Mouse (Mus musculus): Measurements from ENCODE around the gene Zbtb24. TPM values are rescaled to one million over a fixed set of nuclear protein-coding genes. Genes with fewer than 3 reads are reported as not detected.

Gene Zbtb24
- polyA plus RNA-seq, 1 experiment from 2014 or later = 23.5 TPM

DNA sequence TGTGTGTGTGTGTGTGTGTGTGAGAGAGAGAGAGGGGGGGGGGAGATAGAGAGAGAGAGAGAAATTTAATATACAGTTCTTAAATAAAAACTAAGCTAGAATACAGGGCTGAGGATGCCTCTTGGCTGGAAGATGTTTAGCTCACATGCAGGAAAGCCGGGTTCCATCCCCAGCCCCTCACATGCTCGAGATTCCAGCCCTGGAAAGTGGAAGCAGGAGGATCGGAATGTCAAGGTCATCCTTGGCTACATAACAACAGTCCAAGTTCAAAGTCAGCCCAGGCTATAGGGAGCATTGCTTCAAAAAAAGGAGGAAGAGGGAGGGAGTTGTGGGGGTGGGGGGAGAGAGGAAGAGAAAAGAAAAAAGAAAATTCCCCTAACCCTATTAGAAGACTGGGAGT is 15.0 kb upstream of the Zbtb24 start:
- ATAC-seq (ENCODE audit: low FRiP score, low read depth) = no peak
- H3K4me2 ChIP-seq (replicated peaks) = no peak overlapping the region
- H3K27ac ChIP-seq (replicated peaks) = no peak overlapping the region
- peaks cover 13% of the 10 kb centered on the region for H3K27me3 ChIP-seq
- no peaks in the 10 kb centered on the region for H3K4me1 ChIP-seq
- no peak overlapping the region for H3K4me3 ChIP-seq
- H3K36me3 ChIP-seq = no peaks in the 10 kb centered on the region
- WGBS = 41% methylated on average over 3 of the region's 3 CpGs
- no peak overlapping the region for H3K9ac ChIP-seq (replicated peaks)
- H3K9me3 ChIP-seq = no peaks in the 10 kb centered on the region

DNA sequence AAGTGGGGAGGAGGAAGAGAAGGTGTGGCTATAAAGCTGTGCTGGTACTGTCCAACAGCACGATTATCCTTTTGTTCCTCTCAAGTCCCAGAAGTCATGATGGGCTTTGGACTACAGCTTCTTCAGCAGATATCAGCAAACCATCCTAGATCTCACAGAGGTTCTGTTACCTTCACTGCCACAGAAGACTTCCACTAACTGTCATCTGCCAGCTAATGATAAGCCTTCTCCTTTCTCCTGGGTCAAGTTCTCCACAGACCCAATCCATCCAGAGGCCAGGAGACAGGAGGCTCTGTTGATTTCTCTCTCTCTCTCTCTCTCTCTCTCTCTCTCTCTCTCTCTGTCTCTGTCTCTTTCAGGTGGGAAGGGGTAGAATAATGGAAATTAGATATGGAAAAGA is 2.0 kb upstream of the Zbtb24 start:
- 87% methylated on average over 1 of the region's 1 CpGs for WGBS
- ATAC-seq (ENCODE audit: low FRiP score, low read depth) = no peak
- peaks cover 16% of the 10 kb centered on the region for H3K4me1 ChIP-seq

GRCm38 (mm10) chr10:41449684-41450083 is 499 bp upstream of the Zbtb24 start:
- H3K4me1 ChIP-seq = peaks cover 21% of the 10 kb centered on the region
- H3K9me3 ChIP-seq = no peaks in the 10 kb centered on the region
- peak overlapping the region; percentile 92 for H3K4me3 ChIP-seq
- H3K36me3 ChIP-seq = peaks cover 8% of the 10 kb centered on the region; the same call in 1 of the 2 replicates
- WGBS = 12% methylated on average over 14 of the region's 14 CpGs
- H3K27me3 ChIP-seq = no peaks in the 10 kb centered on the region
- ATAC-seq (ENCODE audit: low FRiP score, low read depth) = peak; percentile 66
- H3K27ac ChIP-seq (replicated peaks) = peak overlapping the region; percentile 50
- peak overlapping the region; percentile 78 for H3K9ac ChIP-seq (replicated peaks)
- H3K4me2 ChIP-seq (replicated peaks) = peak overlapping the region; percentile 62

More for the DNA sequence above, 2.0 kb upstream of the Zbtb24 start:
- H3K9ac ChIP-seq (replicated peaks) = no peak overlapping the region
- peaks cover 8% of the 10 kb centered on the region; the same call in 1 of the 2 replicates for H3K36me3 ChIP-seq
- H3K9me3 ChIP-seq = no peaks in the 10 kb centered on the region
- H3K27ac ChIP-seq (replicated peaks) = no peak overlapping the region
- no peak overlapping the region for H3K4me3 ChIP-seq
- no peak overlapping the region for H3K4me2 ChIP-seq (replicated peaks)
- H3K27me3 ChIP-seq = no peaks in the 10 kb centered on the region

GRCm38 (mm10) chr10:41450780-41451522 is 768 bp downstream of the Zbtb24 start:
- no peaks in the 10 kb centered on the region for H3K9me3 ChIP-seq
- peak overlapping the region; percentile 62 for H3K4me2 ChIP-seq (replicated peaks)
- H3K36me3 ChIP-seq = peaks cover 20% of the 10 kb centered on the region
- H3K4me1 ChIP-seq = peaks cover 21% of the 10 kb centered on the region
- peak overlapping the region; percentile 92 for H3K4me3 ChIP-seq
- H3K27ac ChIP-seq (replicated peaks) = no peak overlapping the region
- peak overlapping the region; percentile 78 for H3K9ac ChIP-seq (replicated peaks)
- ATAC-seq (ENCODE audit: low FRiP score, low read depth) = peak; percentile 5
- WGBS = 58% methylated on average over 18 of the region's 18 CpGs
- no peaks in the 10 kb centered on the region for H3K27me3 ChIP-seq

DNA sequence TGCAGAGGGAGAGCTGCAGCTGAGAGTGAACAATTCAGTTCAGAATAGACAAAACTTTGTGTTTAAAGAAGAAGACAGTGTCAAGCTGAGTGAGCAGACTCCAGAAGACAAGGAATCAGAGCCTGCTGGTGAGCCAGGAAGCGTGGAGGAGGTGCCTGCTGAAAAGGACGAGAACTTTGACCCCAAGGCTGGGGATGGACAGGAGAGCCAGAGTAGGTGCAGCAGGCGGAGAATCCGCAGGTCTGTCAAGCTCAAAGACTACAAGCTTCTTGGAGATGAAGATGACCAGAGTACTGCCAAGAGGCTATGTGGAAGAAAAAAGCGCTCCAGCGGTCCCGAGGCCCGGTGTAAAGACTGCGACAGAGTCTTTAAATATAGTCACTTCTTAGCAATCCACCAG is 1.5 kb downstream of the Zbtb24 start:
- no peak for ATAC-seq (ENCODE audit: low FRiP score, low read depth)
- Histone ChIP-seq H3K36me3 (peaks cover 27% of the 10 kb centered on the region), H3K27ac (replicated peaks) (no peak overlapping the region)

DNA sequence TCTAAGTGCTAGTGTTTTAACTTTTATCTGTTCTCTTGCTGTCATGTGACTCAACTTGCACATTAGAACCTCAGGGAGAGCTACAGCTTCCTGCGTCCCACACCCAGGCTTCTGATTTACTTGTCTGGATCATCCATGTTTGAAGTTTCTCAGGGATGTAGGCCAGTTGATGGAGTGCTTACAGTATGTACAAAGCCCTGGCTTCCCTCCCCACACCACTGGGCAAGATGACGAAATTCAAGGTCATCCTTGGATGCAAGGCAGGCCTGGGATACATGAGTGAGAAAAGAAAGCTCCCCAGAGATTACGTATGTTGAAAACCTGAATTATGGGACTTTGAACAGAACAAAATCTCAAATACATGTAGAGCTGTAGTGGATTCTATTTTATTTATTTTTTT is 2.6 kb downstream of the Zbtb24 start:
- Histone ChIP-seq H3K4me3 (no peak overlapping the region), H3K9ac (replicated peaks) (no peak overlapping the region), H3K36me3 (peaks cover 35% of the 10 kb centered on the region), H3K4me2 (replicated peaks) (no peak overlapping the region), H3K9me3 (no peaks in the 10 kb centered on the region), H3K4me1 (peaks cover 21% of the 10 kb centered on the region), H3K27ac (replicated peaks) (no peak overlapping the region), H3K27me3 (no peaks in the 10 kb centered on the region)
- 90% methylated on average over 3 of the region's 3 CpGs for WGBS
- no peak for ATAC-seq (ENCODE audit: low FRiP score, low read depth)

More for the DNA sequence above, 1.5 kb downstream of the Zbtb24 start:
- H3K27me3 ChIP-seq = no peaks in the 10 kb centered on the region
- H3K4me1 ChIP-seq = peaks cover 21% of the 10 kb centered on the region
- no peak overlapping the region for H3K9ac ChIP-seq (replicated peaks)
- H3K9me3 ChIP-seq = no peaks in the 10 kb centered on the region
- WGBS = 94% methylated on average over 9 of the region's 9 CpGs
- no peak overlapping the region for H3K4me3 ChIP-seq
- peak overlapping the region; percentile 62; the same call in 1 of the 2 replicates for H3K4me2 ChIP-seq (replicated peaks)

DNA sequence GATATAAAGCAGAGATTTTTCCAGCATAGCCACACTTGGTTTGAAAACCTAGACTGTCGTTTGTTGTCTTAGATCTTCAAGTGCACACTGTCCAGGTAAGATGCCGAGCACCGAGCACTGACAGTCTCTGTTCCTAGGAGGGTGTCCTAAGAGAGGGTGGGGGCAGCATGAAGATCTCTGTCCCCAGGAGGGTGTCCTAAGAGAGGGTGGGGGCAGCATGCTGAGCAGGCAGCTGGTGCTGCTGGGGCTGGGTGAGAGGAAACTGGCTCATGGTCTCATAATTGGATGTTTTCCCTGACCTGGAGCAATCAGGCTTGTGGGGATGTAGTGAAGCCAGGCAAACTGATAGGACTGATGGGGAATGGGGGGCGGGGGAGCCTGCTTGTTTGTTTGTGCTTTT is 9.8 kb downstream of the Zbtb24 start:
- peaks cover 68% of the 10 kb centered on the region for H3K36me3 ChIP-seq

GRCm38 (mm10) chr10:41460501-41460900 is 10.3 kb downstream of the Zbtb24 start:
- H3K27ac ChIP-seq (replicated peaks) = 0 out of 2 replicates have a peak overlapping the region, but pooled peaks have one; percentile 15
- peaks cover 65% of the 10 kb centered on the region for H3K36me3 ChIP-seq
- no peak overlapping the region for H3K4me2 ChIP-seq (replicated peaks)
- no peaks in the 10 kb centered on the region for H3K9me3 ChIP-seq
- ATAC-seq (ENCODE audit: low FRiP score, low read depth) = no peak
- no peaks in the 10 kb centered on the region for H3K27me3 ChIP-seq
- H3K4me3 ChIP-seq = no peak overlapping the region
- H3K4me1 ChIP-seq = peaks cover 3% of the 10 kb centered on the region; the same call in 1 of the 2 replicates
- no peak overlapping the region; the same call in 1 of the 2 replicates for H3K9ac ChIP-seq (replicated peaks)
- 36% methylated on average over 2 of the region's 2 CpGs for WGBS

More for the DNA sequence above, 9.8 kb downstream of the Zbtb24 start:
- H3K9me3 ChIP-seq = no peaks in the 10 kb centered on the region
- 76% methylated on average over 4 of the region's 4 CpGs for WGBS
- no peak overlapping the region for H3K4me2 ChIP-seq (replicated peaks)
- no peak for ATAC-seq (ENCODE audit: low FRiP score, low read depth)
- no peak overlapping the region for H3K4me3 ChIP-seq
- H3K9ac ChIP-seq (replicated peaks) = no peak overlapping the region
- peaks cover 3% of the 10 kb centered on the region; the same call in 1 of the 2 replicates for H3K4me1 ChIP-seq
- no peak overlapping the region for H3K27ac ChIP-seq (replicated peaks)
- H3K27me3 ChIP-seq = no peaks in the 10 kb centered on the region

DNA sequence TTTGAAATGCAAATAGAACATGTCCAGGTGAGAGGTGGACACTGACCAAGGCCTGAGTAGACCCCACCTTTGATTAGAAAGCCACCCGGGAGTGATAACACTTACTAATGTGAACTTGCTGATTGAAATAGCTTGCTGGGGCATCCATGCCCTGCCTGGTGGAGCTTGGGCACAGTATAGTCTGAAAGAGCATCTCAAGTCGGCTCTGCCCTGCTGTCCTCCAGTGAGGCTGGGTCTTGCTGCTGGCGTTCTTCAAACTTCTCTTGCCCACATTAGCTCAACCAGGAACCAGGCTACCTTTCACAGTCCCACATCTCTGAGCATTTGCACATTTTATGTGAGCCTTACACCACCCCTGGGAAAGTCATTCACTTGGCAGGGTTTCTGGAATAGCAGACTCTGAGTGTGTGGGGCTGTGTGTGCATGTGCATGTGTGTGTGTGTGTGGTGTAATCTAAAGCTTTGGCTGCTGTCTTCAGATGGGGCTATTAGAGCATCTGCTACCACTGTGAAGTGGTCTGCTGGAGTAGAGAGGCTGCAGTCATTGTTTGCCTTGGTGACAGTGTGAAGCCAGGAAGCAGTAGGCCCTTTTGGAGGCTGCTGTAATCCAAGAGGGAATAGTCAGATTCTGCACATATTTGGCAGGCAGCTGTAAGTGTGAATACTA is 11.0 kb downstream of the Zbtb24 start:
- Histone ChIP-seq H3K27ac (replicated peaks) (0 out of 2 replicates have a peak overlapping the region, but pooled peaks have one; percentile 15), H3K9me3 (no peaks in the 10 kb centered on the region), H3K4me2 (replicated peaks) (no peak overlapping the region), H3K27me3 (no peaks in the 10 kb centered on the region), H3K4me3 (no peak overlapping the region), H3K9ac (replicated peaks) (no peak overlapping the region), H3K4me1 (peaks cover 3% of the 10 kb centered on the region; the same call in 1 of the 2 replicates), H3K36me3 (peaks cover 59% of the 10 kb centered on the region)
- ATAC-seq (ENCODE audit: low FRiP score, low read depth) = no peak
- WGBS = 90% methylated on average over 3 of the region's 3 CpGs

DNA sequence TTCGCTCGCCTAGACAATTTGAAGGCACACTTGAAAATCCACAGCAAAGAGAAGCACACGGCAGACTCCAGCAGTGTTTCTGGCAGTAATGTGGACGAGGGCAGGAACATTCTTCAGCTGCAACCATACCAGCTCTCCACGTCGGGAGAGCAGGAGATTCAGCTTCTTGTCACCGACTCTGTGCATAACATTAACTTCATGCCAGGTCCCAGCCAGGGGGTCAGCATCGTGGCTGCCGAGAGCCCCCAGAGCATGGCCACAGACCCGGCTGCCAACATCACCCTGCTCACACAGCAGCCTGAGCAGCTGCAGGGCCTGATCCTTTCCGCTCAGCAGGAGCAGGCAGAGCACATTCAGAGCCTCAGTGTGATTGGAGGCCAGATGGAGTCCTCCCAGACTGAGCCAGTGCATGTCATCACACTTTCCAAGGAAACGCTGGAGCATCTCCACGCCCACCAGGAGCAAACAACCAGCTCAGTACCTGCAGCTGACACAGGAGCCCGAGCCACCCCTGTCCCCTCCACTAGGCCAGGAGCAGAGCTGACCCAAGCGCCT is 14.3 kb downstream of the Zbtb24 start:
- ATAC-seq (ENCODE audit: low FRiP score, low read depth) = no peak
- H3K4me3 ChIP-seq = no peak overlapping the region
- no peak overlapping the region for H3K27ac ChIP-seq (replicated peaks)
- no peak overlapping the region for H3K4me2 ChIP-seq (replicated peaks)
- H3K36me3 ChIP-seq = peaks cover 45% of the 10 kb centered on the region
- no peak overlapping the region for H3K9ac ChIP-seq (replicated peaks)
- no peaks in the 10 kb centered on the region for H3K9me3 ChIP-seq
- H3K4me1 ChIP-seq = peaks cover 3% of the 10 kb centered on the region; the same call in 1 of the 2 replicates
- WGBS = 38% methylated on average over 15 of the region's 15 CpGs
- no peaks in the 10 kb centered on the region for H3K27me3 ChIP-seq

DNA sequence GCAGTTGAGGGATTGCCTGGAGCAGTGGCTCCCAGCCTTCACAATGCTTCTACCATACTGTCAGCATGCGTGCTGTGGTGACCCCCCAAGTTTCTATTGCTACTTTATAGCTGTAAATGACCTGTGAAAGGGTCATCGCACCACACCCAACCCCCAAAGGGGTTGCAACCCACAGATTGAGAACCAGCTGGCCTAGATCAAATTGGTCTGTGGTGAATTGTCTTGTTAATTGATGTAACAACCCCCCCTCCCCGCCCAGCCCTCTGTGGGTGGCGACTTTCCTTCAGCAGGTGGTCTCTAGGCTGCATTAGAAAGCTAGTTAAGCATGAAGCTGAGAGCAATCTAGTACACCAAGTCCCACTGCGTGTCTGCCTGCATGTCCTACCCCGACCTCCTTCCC is 17.1 kb downstream of the Zbtb24 start:
- Histone ChIP-seq H3K9me3 (no peaks in the 10 kb centered on the region), H3K9ac (replicated peaks) (no peak overlapping the region), H3K36me3 (peaks cover 28% of the 10 kb centered on the region), H3K4me2 (replicated peaks) (no peak overlapping the region), H3K27me3 (no peaks in the 10 kb centered on the region), H3K4me3 (no peak overlapping the region), H3K4me1 (no peaks in the 10 kb centered on the region), H3K27ac (replicated peaks) (no peak overlapping the region)
- WGBS = 32% methylated on average over 6 of the region's 6 CpGs
- ATAC-seq (ENCODE audit: low FRiP score, low read depth) = no peak

DNA sequence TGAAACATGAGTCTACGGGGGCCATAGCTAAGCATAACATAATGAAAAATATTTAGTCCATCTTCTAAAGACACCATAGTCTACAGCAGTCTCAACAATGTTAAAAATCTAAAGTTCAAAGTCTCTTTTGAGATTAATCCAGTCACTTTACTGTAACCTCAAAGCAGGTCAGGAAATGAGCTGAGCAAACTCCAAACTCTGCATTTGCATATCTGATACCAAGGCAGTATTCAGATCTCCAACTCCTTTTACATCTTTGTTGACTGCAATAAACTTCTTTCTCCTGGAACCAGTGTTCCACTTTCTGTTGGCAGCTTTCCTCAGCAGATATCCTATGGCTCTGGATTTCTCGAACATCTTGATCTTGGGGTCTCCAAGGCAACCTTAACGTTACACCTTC is 20.5 kb downstream of the Zbtb24 start:
- Histone ChIP-seq H3K9me3 (no peaks in the 10 kb centered on the region), H3K36me3 (0 out of 2 replicates have a peak, but pooled peaks cover 11% of the 10 kb centered on the region), H3K4me1 (peaks cover under 1% of the 10 kb centered on the region; the same call in 1 of the 2 replicates), H3K4me3 (no peak overlapping the region), H3K27ac (replicated peaks) (no peak overlapping the region), H3K4me2 (replicated peaks) (no peak overlapping the region), H3K27me3 (peaks cover 3% of the 10 kb centered on the region; the same call in 1 of the 2 replicates), H3K9ac (replicated peaks) (no peak overlapping the region)
- 88% methylated on average over 3 of the region's 3 CpGs for WGBS
- no peak for ATAC-seq (ENCODE audit: low FRiP score, low read depth)

Measured in midbrain, embryonic 12.5 days (tissue).